Mouse (Mus musculus) cerebellum, postnatal 25 days (tissue): ENCODE data around the gene Chd2.

Source experiments
- DNase-seq, 2 experiments: peaks; one replicate each; pipeline ENCODE4 v3.0.0; 2021; ENCODE audit warnings: mixed read lengths in 2 of 2

Gene Chd2

GRCm38 (mm10) chr7:73561492-73562055, 19.9 kb upstream of the Chd2 start:
- DNase-seq, result no peak

GRCm38 (mm10) chr7:73560811-73561210, 19.2 kb upstream of the Chd2 start:
- no peak for DNase-seq

- DNase-seq, result no peak
These were observed 18.2 kb upstream of the Chd2 start for GRCm38 (mm10) chr7:73559853-73560190.

GRCm38 (mm10) chr7:73559170-73559852, 17.7 kb upstream of the Chd2 start:
- DNase-seq, result no peak

GRCm38 (mm10) chr7:73558293-73559169, 16.9 kb upstream of the Chd2 start:
- peak; percentile 99 to 100 for DNase-seq

GRCm38 (mm10) chr7:73557671-73558265, 16.1 kb upstream of the Chd2 start:
- DNase-seq, result peak; percentile 80 to 81

GRCm38 (mm10) chr7:73556688-73557667, 15.3 kb upstream of the Chd2 start:
- no peak for DNase-seq

GRCm38 (mm10) chr7:73555918-73556580, 14.4 kb upstream of the Chd2 start:
- DNase-seq, result no peak

GRCm38 (mm10) chr7:73554849-73555248, 13.2 kb upstream of the Chd2 start:
- DNase-seq, result no peak

GRCm38 (mm10) chr7:73553160-73553559, 11.5 kb upstream of the Chd2 start:
- no peak for DNase-seq

- DNase-seq, result no peak
These were observed 10.6 kb upstream of the Chd2 start for GRCm38 (mm10) chr7:73552054-73552750.

GRCm38 (mm10) chr7:73551370-73551769, 9.7 kb upstream of the Chd2 start:
- DNase-seq, result no peak

- no peak for DNase-seq
These were observed 6.4 kb upstream of the Chd2 start for GRCm38 (mm10) chr7:73548051-73548450.

- no peak for DNase-seq
These were observed 5.2 kb upstream of the Chd2 start for GRCm38 (mm10) chr7:73546561-73547510.

GRCm38 (mm10) chr7:73545004-73545403, 3.4 kb upstream of the Chd2 start:
- DNase-seq, result no peak

GRCm38 (mm10) chr7:73542131-73542853, 662 bp upstream of the Chd2 start:
- no peak for DNase-seq

GRCm38 (mm10) chr7:73541079-73541390, 595 bp downstream of the Chd2 start:
- no peak for DNase-seq

GRCm38 (mm10) chr7:73540202-73541078, 1.2 kb downstream of the Chd2 start:
- no peak for DNase-seq
